Mouse (Mus musculus) urinary bladder, postnatal 36 days (tissue): Measurements from ENCODE around the gene Isl2.

Experiments
- DNase-seq, 2 experiments: peaks; one replicate each; pipeline ENCODE4 v3.0.0; 2022; ENCODE audit warnings: low spot score in 2 of 2, mixed read lengths in 1 of 2

Isl2 gene

DNA sequence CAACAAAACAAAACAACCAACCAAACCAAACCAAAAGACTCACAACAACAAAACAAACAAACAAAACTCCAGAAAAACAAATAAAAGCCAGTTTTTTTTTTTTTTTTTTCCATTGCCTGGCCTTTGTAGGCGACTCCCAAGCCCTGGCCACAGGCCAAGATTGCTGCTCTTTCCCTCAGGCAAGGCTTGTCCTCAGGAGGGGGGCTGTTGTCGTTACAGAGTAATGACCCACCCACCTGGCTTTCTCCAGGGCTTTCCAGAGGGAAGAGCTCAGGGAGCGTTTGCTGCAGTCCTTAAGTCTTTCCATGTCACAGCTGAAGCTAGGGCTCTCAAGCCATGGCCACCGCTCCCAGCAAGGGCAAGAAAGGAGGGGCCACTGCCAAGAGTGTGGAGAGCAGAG, at the start of gene Isl2:
Isl2 (plus strand) TSS at position 296 of the 400 bp plus-strand sequence.
- no peak for DNase-seq

DNA sequence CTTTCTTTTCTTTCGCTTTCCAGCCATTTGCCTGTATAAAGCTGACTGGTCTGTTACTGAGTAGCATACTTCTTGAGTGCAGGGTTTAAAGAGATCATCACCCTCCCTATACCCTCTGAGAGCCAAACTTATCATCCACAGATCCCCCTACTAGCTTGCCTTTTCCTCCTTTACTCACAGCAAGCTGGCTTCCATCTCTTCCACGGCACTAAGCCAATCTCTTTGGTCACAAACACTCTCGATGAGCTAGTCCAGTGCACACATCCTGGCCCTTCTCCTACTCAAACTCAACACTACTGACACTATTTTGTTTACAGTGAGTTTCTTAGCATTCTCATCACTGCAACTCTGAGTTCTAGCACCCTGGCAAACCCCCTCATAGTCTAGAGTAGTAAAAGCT, 30.6 kb upstream of the Isl2 start:
- DNase-seq, result peak; percentile 24 to 39

DNA sequence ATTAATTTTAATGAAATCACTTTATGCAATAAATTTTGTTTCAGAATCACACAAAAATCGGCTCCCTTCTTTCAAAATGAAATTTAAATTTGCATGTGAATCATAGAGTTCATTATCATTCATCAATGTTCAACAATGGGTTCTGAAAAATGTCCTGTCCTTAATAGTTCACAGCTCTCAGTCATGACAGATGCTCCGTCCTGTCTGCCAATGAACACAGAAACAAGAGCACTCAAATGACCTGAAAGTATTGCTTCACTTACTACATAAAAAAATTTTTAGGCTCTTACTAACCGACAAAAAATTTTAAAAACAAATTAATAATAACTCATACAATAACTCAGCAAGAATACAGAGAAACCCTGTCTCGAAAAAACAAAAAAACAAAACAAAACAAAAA, 29.8 kb upstream of the Isl2 start:
- no peak for DNase-seq

DNA sequence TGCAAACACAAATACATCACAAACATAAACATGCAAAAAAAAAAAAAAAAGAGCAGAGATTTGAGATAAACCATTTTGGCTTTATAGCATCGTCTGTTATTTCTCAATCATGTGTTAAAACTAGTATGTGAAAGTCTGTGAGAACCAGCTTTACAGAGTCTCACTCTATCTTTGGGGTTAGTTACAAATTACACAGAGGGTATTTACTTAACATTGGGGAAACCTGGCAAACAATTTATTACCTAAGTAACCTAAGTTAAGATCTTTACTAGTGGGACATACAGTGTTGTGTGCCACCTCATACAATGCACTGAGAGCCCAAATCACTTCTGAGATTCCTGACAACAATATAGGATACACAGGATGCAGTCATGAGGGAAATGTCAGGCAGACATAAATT, 28.7 kb upstream of the Isl2 start:
- DNase-seq, result no peak

DNA sequence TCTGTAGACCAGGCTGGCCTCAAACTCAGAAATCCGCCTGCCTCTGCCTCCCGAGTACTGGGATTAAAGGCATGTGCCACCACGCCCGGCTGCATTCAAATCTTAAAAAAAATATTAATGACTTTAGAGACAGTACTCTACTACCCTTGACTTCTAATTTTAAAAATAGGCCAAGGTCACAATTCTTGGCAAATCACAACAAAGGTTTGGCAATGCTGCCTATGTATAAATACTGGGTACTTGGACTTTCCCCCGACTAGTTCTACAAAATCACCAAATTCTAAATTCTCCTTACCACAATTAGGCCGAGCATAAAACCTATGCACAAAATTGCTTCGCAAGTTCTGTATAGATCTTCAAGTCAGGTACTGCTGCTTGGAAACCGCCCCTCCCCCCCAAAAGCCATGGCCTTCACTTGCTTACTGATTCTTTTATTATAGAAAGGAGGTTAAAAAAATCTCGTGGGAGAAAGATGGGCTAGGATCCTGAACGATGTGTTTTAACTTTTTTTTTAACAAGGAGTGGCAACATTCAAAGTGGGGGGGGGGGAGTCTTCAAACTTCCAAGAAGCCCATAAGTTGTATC, 27.7 kb upstream of the Isl2 start:
- DNase-seq, result no peak

DNA sequence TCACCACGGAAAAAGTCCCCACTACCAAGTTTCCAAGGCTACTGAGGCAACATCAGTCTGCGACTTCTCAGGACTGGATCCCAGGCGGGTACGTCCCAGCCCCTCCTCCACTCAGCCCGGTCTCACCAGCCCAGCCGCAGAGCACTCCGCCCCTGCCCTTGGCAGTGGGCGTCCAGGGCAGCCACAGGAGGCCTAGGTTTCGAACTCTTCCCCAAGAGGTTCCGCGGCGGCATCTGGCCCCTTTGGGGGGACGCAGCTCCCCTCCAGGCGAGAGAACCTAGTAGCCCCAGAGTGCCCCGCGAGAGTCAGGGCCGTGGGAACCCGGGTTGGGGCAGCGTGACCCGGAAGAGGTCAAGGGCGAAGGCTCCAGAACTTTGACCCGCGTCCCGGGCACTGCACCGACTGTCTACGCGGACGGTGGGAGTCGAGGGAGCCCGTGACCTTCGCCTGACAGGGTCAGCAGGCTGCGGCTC, 26.9 kb upstream of the Isl2 start:
- DNase-seq, result peak; percentile 45 to 60

DNA sequence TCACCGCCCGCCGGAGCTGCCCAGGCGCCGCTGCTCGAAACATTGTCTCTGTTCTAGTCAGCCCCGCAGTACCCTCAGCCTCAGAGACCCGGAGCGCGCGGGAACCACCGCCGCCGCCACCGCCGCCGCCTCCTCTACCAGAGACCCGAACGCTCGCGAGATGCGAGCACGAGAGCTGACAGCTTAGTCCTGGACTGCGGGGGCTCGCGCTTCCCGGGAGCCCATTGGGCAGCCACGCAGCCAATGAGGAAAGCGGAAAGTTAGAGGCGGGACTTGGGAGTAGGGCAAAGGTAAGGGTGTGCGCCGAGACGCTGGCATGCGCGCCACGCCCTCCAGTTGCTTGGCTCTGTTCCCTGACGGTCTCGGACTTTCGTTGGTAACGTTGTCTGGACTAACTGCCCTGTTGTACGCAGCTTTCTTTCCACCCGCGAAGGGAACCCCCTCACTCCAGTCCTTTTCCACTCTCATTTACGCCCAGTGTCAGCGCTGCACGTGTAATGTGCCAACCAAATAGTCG, 26.4 kb upstream of the Isl2 start, which contains the start of gene Etfa:
Etfa (minus strand) TSS at position 217 of the 517 bp plus-strand sequence.
- peak; percentile 94 to 96 for DNase-seq

DNA sequence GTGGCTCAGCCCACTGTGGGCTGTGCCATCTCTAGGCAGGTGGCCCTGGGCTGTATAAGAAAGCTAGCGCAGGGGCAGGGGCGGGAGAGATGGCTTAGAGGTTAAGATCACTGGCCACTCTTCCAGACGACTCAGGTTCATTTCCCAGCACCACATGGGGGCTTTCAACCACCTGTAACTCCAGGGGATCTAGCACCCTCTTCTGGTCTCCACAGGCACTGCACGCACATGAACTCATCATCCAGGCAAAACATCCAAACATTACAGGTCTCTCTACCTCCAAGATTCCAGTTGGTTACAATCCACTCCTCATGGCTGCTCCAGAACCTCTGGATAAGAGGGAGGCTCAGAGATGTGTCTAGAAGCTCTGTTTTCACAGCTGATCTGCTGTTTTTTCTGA, 12.8 kb upstream of the Isl2 start:
- no peak for DNase-seq

DNA sequence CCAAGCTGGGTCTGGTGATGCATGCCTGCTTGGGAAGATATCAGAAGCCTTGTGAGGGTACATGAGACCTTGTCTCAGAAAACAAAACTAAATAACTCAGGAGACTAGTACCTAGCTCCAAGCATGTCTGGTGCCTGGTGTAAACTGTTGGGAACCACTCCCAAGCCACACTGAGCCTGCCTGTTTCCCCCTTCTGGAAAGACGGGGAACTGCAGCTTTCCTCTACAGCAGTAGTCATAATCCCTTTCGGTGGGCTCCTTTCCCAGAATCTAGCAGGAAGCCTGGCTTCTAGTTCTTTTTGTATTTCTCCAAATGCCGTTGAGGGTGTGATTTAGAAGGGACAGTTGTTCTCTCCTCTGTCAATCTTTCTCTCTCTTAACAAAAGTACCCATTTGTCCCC, 2.6 kb upstream of the Isl2 start:
- peak; percentile 44 to 59 for DNase-seq

DNA sequence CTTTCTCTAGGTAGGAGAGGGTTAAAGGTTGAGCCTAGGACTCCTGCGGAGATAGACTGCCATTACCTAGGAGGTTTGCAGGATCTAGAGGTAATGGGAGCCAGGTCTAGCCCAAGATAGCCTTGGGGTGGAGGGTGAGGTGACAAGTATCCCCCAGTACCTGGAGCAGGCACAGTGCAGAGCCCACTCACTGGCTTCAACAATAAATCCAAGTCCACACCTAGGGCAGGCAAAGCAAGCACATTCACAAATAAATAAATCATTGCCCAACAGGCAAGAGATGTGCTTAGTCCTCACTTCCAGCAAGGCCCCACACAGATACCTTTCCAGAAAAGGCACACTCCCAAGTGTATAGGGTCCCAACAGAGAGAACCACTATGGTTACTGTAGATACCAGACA, 534 bp downstream of the Isl2 start:
- no peak for DNase-seq

DNA sequence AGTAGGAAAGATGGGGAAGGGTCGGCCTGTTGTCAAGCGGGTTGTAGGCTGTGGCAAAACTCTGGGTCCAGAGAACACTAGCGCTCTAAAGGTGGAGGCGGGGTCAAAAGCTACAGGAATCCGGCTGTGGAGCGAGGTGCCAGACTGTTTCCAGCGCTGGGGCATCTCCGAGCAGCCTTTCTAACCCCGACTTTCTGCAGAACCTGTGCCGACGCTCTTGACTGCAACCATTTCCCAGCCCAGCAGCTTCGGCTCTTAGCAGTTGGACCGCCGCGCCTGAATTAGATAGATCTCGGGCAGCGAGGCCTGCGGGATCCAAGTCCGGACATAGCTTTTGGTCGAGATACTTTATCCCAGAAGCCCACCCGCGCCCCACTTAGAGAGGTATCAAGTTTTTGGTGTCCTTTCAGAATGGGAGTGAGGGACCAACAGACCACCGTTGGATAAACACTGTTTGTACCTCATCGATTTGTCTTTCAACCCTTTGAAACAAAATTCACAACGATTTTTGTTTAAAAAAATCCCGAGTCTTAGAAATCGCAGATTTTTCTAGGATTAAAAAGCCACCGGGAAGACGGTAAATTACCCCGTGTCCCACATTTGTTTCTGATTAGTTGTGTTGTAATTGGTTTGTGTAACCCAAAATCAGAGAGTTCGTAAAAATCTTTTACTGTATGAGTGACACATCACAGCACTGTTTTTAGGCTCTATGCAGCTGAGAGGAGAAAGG, 1.4 kb downstream of the Isl2 start:
- DNase-seq, result no peak

DNA sequence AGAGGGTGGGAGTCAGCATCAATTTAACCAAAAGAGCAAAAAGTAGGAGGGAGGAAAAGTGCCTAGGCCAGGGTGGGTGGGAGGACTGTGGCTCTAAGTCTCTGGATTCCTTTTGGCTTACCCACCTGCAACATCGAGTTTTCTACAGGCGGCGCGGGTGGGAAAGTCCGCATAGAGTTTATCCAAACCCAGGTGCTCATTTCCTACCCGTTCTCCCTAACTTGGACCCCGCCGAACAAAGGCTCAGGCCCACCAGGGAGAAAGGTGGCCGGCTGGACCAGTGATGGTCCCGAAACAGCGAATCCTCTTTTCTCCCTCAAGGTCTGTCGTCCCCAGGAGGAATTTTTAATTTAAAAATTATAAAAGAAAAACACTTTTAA, 1.9 kb downstream of the Isl2 start:
- DNase-seq, result no peak

DNA sequence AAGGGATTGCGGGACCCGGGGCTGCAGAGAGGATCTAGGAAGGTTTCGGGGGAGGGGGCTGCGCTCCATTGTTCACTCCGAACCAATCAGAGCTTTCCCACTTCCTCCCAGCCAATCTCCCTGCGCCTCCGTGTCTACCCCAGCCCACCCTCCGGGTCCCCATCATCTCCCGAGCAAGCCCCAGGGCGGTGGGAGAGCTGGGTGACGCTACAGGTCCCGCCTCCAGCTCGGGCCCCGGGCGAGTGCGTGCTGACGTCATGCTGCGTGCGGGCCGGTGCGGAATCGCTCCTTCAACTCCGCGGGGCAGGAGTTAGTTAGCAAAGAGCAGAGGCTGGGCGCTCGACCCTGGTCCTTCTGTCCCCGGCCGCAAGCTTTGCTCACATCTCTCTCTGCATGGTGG, 2.4 kb downstream of the Isl2 start:
- no peak for DNase-seq

DNA sequence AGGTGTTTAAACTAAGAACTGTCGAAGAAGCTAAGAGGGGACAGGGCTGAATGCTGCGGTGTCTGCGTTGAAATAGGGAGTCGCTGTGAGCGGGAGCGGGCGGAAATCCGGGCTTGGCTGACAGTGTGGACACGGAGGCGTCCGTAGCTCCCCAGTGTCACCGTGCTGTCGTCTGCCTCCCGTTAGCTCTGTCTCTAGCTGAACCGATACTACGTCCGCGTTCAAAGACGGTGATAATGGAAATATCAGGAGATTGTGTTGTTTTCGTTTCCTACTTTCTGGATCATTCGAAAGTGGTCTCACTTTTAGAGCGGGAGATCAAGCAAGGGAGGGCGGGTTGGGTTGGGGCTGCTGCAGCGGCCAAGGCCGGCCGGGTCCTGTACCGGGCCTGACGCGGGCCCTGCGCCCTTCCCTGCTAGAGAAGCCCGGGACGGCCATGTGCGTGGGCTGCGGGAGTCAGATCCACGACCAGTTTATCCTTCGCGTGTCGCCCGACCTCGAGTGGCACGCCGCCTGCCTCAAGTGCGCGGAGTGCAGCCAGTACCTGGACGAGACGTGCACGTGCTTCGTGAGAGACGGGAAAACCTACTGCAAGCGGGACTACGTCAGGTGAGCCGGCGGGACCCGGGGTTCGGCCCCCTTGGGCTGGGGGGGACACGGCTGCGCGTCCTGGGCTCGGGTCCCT, 3.4 kb downstream of the Isl2 start:
- DNase-seq, result no peak

DNA sequence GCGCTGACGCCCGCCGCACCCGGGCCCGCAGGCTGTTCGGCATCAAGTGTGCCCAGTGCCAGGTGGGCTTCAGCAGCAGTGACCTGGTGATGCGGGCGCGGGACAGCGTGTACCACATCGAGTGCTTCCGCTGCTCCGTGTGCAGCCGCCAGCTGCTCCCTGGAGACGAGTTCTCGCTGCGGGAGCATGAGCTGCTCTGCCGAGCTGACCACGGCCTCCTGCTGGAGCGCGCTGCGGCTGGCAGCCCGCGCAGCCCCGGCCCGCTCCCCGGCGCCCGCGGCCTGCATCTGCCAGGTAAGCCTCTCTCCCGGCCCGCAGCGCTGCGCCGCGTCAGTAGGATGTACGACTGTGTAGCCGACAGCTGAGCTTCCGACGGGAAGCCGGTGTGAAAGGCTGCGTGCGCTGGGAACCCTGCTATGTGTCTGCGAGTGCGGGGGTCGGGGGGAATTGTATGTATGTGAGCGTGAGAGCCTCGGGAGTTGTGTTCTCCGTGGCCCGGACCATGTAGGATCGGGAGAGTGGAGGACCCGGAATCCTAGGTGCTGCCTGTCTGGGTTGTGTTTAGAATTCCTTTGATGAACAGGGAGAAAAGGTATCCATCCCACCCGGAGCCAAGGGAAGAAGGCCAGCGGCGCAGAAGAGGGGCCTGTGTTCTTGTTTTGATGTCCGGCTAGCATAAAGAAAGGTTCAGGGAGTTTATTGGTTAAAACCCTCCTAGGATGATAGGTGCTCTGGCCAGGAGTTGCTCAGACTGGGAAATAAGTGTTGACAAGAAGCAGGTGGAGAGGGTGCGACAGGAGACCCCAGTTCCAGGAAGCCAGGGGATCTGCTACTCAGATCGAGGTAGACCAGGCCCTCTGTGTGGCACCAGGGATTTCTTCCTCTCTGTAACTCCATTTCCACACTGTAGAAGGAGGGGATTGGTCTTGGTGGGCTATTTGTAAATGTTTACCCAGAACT, 4.2 kb downstream of the Isl2 start:
- no peak for DNase-seq

DNA sequence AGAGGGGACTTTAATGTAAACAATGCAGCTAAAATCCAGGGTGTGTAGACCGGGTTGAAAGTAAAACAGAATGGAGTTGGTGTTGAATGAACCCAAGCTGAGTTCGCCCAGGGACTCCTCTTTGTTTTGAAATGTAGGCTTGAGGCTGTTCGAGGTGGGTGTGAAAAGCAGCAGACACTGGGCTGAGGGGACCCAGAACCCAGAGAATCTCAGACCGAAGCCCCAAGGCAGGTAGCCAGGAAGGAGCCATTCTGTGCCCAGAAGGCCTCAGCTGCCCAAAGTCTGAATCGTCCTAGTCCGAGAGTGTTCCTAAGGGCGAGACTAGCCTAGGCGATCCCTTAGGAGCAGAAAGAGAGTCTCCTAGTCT, 4.8 kb downstream of the Isl2 start:
- DNase-seq, result no peak

DNA sequence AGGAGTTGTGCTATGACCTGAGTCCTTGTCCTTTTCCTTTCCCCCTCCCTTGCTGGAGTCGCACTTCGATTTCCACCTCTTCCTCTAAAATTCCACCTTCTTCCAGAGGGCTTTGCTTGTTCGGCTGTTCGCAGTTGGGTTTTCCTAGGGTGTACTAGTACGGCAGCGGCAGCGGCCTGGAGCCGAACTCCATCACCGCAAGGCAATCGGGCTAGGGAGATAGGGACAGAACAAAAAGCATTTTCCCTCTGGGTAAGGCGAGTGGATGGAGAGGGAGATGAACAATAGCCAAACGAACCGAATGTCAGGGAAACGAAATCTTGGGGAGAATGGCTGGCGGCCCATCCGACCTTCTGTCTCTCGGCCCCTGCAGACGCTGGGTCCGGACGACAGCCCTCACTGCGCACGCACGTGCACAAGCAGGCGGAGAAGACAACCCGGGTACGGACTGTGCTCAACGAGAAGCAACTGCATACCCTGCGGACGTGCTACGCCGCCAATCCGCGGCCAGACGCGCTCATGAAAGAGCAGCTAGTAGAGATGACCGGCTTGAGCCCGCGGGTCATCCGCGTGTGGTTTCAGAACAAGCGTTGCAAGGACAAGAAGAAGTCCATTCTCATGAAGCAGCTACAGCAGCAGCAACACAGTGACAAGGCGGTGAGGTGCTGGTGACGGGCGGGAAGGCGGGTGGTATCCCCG, 5.4 kb downstream of the Isl2 start:
- DNase-seq, result no peak

DNA sequence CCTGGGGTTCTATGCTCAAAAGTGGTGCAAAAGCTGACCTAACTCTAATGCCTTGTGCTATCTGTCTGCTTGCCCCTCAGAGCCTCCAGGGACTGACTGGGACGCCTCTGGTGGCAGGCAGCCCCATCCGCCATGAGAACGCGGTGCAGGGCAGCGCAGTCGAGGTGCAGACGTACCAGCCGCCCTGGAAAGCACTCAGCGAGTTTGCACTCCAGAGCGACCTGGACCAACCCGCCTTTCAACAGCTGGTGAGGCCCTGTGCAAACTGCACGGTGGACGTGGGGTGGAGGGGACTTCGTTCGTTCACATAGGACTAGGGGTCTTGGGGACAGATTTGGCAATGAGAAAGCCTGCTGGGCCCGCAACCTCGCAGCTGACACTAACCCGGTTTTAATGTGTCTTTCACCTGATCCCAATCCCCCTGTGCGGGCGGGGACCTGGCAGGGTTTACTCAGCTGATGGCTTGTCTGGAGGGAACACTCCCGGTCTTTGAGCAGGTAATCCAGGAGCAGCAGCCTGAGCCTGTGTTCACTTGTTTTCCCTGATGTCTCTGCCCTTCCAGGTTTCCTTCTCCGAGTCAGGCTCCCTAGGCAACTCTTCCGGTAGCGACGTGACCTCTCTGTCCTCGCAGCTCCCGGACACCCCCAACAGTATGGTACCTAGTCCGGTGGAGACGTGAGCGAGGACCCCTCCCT, 6.5 kb downstream of the Isl2 start:
- DNase-seq, result no peak

DNA sequence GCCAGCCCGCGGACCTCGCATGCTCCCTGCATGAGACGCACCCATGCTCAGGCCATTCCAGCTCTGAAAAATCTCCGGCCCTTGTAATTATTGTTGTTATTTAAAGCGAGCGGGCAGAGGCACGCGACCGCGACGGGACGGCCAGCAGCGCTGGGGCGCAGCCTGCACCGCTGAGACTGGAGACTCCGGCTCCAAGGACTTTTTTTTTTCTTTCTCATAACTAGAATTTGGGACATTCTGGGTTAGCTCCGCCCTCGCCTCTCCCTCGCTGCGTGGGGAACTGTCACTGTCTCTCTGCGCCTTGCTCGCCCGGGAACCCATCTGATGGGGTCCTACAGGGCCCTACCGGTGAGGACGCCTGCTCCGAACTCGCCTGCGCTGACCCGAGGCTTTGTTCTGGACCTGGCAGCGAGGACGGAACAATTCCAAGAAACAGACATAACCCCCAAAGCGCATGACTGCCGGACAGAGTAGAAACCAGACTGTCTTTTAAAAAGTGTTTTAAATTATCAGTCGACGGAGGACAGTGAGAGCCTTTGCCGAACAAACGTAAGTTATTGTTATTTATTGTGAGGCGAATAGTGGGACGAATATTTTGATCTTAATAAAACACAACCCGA, 7.2 kb downstream of the Isl2 start:
- DNase-seq, result no peak
